Mouse (Mus musculus) liver, adult 2 months (tissue): ENCODE data around the gene Tab1.

Experiments used
- CTCF ChIP-seq: fragments of 200-500 bp; IDR thresholded peaks from 2 replicates; pipeline ENCODE4 v1.5.1; 2011; ENCODE audit warnings: low read depth, low read length, control low read depth
- POLR2A ChIP-seq: fragments of 200-500 bp; IDR thresholded peaks from 2 replicates; pipeline ENCODE4 v1.6.1; 2011; ENCODE audit warnings: low read length, control low read depth; ENCODE audit not compliant: insufficient read depth; ENCODE audit errors: extremely low read depth

GRCm38 (mm10) chr15:80162401-80162964 is 29.6 kb downstream of the Tab1 start:
- TF ChIP-seq CTCF: no peak
- no peak for TF ChIP-seq POLR2A
